Mouse (Mus musculus) embryonic facial prominence, embryonic 10.5 days (tissue): ENCODE measurements at regions not wholly inside any gene's neighbourhood (a gene's known extent, or its start where the extent isn't known, plus 50 kb on each side); places are given as distances from the start of the nearest gene placed in this dataset.

Experiments used
- DNase-seq: peaks from one replicate; pipeline ENCODE4 v3.0.0-alpha.2; 2017; ENCODE audit warnings: low spot score
- H3K27ac ChIP-seq: fragments of 300-500 bp; sonication (generic); replicated peaks from 2 replicates; pipeline ENCODE4 v1.5.1; 2016; ENCODE audit warnings: mild to moderate bottlenecking
- H3K27me3 ChIP-seq: fragments of 300-500 bp; sonication (generic); replicated peaks from 2 replicates; pipeline ENCODE4 v1.6.1; 2016; ENCODE audit warnings: low read depth, mild to moderate bottlenecking; ENCODE audit not compliant: poor library complexity, severe bottlenecking
- H3K36me3 ChIP-seq: fragments of 300-500 bp; sonication (generic); replicated peaks from 2 replicates; pipeline ENCODE4 v1.6.1; 2016; ENCODE audit warnings: mild to moderate bottlenecking, moderate library complexity
- H3K4me1 ChIP-seq: fragments of 300-500 bp; sonication (generic); 2 replicates; pipeline ENCODE4 v1.6.1; 2016
- H3K4me3 ChIP-seq: fragments of 300-500 bp; sonication (generic); 2 replicates; pipeline ENCODE4 v1.5.1; 2016; ENCODE audit warnings: mild to moderate bottlenecking, moderate library complexity
- H3K9me3 ChIP-seq: fragments of 300-500 bp; sonication (generic); 2 replicates; pipeline ENCODE4 v1.6.1; 2016; ENCODE audit warnings: mild to moderate bottlenecking
- WGBS: fragments of 180-500 bp; shearing (Covaris S2); methylation state at CpG from one replicate; pipeline ENCODE4 v1.1.7; 2016; 5-methylcytosine and 5-hydroxymethylcytosine counted together

DNA sequence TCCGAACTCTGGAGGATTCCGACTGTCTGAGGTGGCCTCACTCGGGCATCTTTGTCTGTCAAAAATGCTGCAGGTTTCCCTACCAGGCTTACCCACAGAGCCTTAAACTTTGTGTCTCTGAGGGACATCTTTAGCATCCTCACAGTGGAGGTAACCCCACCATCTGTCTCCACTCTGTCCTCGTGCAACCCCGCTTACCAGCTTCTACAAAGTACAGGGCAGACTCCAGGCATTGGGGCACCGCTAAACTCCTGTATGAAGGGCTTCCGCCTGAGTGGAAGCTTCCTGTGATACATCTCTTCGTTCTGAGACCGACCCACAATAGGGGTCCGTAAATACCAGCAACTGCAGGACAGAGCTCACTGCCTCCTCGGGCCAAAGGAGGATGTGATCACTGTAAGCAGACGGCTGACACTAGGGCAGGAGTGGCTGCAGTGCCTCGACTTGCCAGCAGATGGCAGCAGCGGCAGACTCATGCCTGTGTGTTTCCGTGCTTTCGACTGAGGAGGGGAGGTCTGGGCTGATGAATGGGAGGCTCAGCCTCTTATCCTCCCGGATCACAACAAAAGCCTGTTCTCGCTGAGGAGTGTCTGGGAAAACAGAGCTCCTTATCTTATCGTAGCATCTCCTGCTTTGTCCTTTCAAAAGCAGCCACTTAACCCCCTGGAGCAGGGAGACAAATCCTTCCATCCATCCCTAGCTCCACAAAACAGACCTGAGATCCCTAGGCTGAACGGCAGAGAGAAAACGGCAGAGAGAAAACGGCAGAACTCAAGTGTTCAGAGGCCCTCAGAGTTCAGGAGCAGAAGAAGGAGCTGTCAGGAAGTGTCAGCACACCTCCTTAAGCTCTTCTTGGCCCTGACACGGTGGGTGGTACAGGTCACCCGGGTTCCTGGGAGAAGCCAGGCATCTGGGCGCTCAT, 78.1 kb upstream of the Prok2 start:
- peaks cover 57% of the 10 kb centered on the region for H3K27me3 ChIP-seq
- peaks cover 29% of the 10 kb centered on the region for H3K4me1 ChIP-seq
- H3K27ac ChIP-seq = peak overlapping the region; percentile 75
- H3K36me3 ChIP-seq = no peaks in the 10 kb centered on the region
- 17% methylated on average over 25 of the region's 25 CpGs for WGBS
- H3K4me3 ChIP-seq = peak overlapping the region; percentile 45
- peak; percentile 94 for DNase-seq
- H3K9me3 ChIP-seq = 0 out of 2 replicates have a peak, but pooled peaks cover 6% of the 10 kb centered on the region

DNA sequence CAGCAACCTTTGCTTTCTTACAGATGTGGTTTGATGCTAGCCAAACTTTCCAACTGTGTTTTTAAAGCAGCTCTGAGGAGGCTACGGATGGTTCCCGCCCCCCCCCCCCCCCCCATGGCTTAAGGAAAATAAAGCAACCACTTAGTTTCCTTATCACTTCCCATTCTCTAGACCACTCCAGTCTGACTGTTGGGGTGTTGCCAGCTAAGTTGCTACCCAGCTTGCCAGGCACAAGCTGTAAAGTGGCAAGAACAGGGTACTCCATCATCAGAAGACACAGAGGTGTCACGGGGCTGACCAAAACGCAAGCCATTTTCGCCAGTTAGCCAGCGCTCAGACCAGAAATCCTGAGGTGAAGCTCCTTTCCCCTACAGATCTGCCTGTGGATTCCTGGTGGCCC, 74.7 kb upstream of the Prok2 start:
- Histone ChIP-seq H3K4me3 (no peak overlapping the region), H3K4me1 (peaks cover 29% of the 10 kb centered on the region), H3K36me3 (no peaks in the 10 kb centered on the region), H3K27ac (no peak overlapping the region), H3K9me3 (no peaks in the 10 kb centered on the region), H3K27me3 (peaks cover 46% of the 10 kb centered on the region)
- DNase-seq = no peak
- WGBS = 77% methylated on average over 6 of the region's 6 CpGs

DNA sequence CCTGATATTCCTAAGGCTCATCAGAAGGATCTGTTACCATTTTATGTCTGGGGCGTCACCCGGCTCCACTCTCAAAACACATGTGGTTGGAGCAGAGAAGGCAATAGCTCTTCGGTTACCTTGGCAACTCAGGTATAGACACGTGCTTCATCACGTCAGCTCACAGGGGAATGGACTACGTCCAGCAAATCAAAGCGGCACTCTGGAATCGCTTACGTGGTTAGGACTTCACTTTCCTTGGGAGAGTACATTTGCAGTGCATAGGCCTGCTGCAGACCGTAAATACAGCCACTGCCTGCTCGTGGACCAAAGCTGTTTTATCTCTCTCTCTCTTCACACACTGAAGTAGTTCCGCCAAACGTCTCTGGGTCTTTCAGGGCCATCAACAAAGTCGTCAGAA, 74.1 kb upstream of the Prok2 start:
- peak; percentile 23 for DNase-seq
- 57% methylated on average over 14 of the region's 14 CpGs for WGBS
- H3K4me3 ChIP-seq = no peak overlapping the region
- H3K27me3 ChIP-seq = peaks cover 43% of the 10 kb centered on the region
- H3K9me3 ChIP-seq = no peaks in the 10 kb centered on the region
- H3K4me1 ChIP-seq = peaks cover 28% of the 10 kb centered on the region
- H3K36me3 ChIP-seq = no peaks in the 10 kb centered on the region
- H3K27ac ChIP-seq = no peak overlapping the region

DNA sequence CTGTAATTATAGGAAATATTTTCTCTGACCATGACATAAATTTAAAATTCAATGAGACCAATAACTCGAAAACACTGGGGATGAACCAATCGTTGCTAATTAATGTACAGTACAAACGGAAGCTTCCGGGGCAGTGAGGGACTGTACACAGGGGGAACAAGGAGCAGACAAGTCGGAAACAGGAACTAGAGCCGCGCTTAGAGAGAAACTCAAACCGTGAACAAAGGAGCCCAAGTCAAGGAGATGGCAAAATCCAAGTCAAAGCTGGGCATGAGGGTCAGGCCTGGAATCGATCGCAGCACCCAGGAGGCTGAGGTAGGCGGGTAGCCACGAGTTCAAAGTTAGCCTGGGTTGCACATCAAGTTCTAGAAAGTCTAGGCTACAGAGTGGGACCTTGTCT, 70.2 kb upstream of the Prok2 start:
- no peak overlapping the region for H3K27ac ChIP-seq
- peaks cover 34% of the 10 kb centered on the region for H3K27me3 ChIP-seq
- H3K4me3 ChIP-seq = no peak overlapping the region
- 91% methylated on average over 12 of the region's 12 CpGs for WGBS
- no peak for DNase-seq
- H3K9me3 ChIP-seq = no peaks in the 10 kb centered on the region
- H3K36me3 ChIP-seq = no peaks in the 10 kb centered on the region
- peaks cover 22% of the 10 kb centered on the region for H3K4me1 ChIP-seq

DNA sequence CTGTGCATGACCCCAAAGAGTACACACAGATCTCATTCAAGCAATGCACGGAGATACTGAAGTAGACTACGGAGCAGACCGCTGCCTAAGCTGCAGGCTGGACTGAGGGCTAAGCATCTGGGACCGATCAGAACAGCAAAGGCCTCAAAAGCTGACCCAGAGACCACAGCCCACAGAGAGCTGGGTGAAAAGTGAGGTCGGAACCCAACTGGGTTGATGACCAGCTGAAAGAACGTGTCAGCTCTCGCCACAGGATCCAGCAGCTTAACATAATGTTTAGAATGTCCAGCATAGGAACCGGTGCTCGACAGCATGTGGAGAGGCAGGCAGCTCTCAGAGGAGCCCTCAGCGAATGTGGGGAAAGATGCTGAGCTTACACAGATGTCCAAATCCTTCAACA, 67.4 kb upstream of the Prok2 start:
- Histone ChIP-seq H3K4me3 (no peak overlapping the region), H3K9me3 (no peaks in the 10 kb centered on the region), H3K4me1 (0 out of 2 replicates have a peak, but pooled peaks cover 7% of the 10 kb centered on the region), H3K27ac (no peak overlapping the region), H3K36me3 (no peaks in the 10 kb centered on the region), H3K27me3 (peaks cover 19% of the 10 kb centered on the region)
- WGBS = 62% methylated on average over 10 of the region's 10 CpGs
- DNase-seq = peak; percentile 13

DNA sequence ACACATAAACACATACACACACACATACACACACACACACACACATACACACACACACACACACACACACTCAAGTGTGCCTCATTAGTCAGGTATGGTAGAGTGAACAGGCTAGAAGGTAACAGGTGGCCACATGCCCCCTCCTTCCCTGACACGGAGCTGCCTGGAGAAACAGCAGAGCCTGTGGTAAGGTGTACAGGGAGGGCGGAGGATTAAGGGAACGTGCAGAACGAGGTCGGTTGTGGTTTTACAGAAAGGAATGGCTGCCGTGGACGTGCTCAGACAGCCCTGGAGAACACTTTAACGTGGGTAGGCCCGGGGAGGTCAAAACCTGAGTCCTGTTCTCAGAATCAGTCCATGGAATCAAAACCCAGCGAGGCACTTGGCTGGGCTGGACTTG, 66.2 kb upstream of the Prok2 start:
- DNase-seq = no peak
- WGBS = 70% methylated on average over 10 of the region's 10 CpGs
- Histone ChIP-seq H3K36me3 (no peaks in the 10 kb centered on the region), H3K4me3 (no peak overlapping the region), H3K27ac (no peak overlapping the region), H3K4me1 (0 out of 2 replicates have a peak, but pooled peaks cover 7% of the 10 kb centered on the region), H3K27me3 (peaks cover 28% of the 10 kb centered on the region), H3K9me3 (no peaks in the 10 kb centered on the region)

DNA sequence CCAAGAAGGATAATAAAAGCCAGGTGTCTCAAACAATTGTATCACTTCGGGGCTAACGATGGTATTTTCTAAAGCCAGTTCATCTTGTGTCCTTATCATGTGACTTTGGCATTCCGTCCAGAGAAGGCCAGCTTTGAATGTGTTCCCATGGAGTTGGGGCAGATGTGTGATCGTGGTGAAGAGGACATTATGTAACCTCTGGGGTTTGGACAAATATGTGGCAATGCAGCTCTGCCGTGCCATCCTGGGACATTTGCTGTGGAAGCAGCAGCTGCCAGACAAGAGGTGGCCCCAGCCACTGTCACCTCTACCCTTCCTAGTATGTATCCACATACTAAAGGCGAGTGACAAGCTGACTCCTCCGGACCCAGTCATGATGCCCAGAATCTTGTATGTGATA, 60.8 kb upstream of the Prok2 start:
- WGBS = 87% methylated on average over 7 of the region's 7 CpGs
- no peak for DNase-seq
- H3K4me3 ChIP-seq = no peak overlapping the region
- no peak overlapping the region for H3K27ac ChIP-seq
- H3K9me3 ChIP-seq = no peaks in the 10 kb centered on the region
- peaks cover 16% of the 10 kb centered on the region; the same call in 1 of the 2 replicates for H3K27me3 ChIP-seq
- no peaks in the 10 kb centered on the region for H3K36me3 ChIP-seq
- 0 out of 2 replicates have a peak, but pooled peaks cover 6% of the 10 kb centered on the region for H3K4me1 ChIP-seq

- no peak overlapping the region for H3K4me3 ChIP-seq
- DNase-seq = no peak
- H3K27ac ChIP-seq = no peak overlapping the region
- 88% methylated on average over 6 of the region's 6 CpGs for WGBS
- peaks cover 20% of the 10 kb centered on the region; the same call in 1 of the 2 replicates for H3K27me3 ChIP-seq
- 0 out of 2 replicates have a peak, but pooled peaks cover 6% of the 10 kb centered on the region for H3K4me1 ChIP-seq
- no peaks in the 10 kb centered on the region for H3K36me3 ChIP-seq
- H3K9me3 ChIP-seq = no peaks in the 10 kb centered on the region
These were observed 59.0 kb upstream of the Prok2 start for GRCm38 (mm10) chr6:99785212-99785611.

GRCm38 (mm10) chr6:99784804-99785203, 58.6 kb upstream of the Prok2 start:
- no peak for DNase-seq
- 83% methylated on average over 3 of the region's 3 CpGs for WGBS

DNA sequence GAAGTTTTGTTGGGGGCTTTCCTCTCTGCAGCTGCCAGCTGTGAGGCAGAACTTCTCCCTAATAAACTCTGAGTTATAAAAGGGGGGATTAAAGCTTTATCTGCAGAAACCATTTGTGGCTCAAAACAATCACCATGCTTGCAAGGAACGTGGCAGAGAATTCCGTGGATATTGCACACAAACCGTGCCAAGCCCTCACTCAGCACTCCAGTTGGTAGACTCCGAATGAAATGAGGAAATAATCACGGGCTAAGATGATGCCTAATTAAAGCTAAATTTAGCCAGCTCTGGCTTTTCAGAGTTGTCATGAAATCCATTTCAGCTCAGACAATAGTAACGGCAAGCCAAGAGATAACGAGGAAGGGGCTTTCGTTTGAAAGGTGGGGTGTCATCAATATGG, 58.1 kb upstream of the Prok2 start:
- WGBS = 76% methylated on average over 8 of the region's 8 CpGs
- DNase-seq = no peak
- Histone ChIP-seq H3K4me3 (no peak overlapping the region), H3K27ac (no peak overlapping the region), H3K4me1 (0 out of 2 replicates have a peak, but pooled peaks cover 6% of the 10 kb centered on the region), H3K36me3 (no peaks in the 10 kb centered on the region), H3K27me3 (peaks cover 25% of the 10 kb centered on the region), H3K9me3 (no peaks in the 10 kb centered on the region)

More at GRCm38 (mm10) chr6:99784804-99785203, 58.6 kb upstream of the Prok2 start:
- no peaks in the 10 kb centered on the region for H3K36me3 ChIP-seq
- no peaks in the 10 kb centered on the region for H3K9me3 ChIP-seq
- no peak overlapping the region for H3K27ac ChIP-seq
- peaks cover 21% of the 10 kb centered on the region; the same call in 1 of the 2 replicates for H3K27me3 ChIP-seq
- H3K4me1 ChIP-seq = 0 out of 2 replicates have a peak, but pooled peaks cover 6% of the 10 kb centered on the region
- no peak overlapping the region for H3K4me3 ChIP-seq

- Histone ChIP-seq H3K27me3 (peaks cover 22% of the 10 kb centered on the region), H3K4me3 (no peak overlapping the region), H3K4me1 (0 out of 2 replicates have a peak, but pooled peaks cover 6% of the 10 kb centered on the region), H3K9me3 (no peaks in the 10 kb centered on the region), H3K36me3 (no peaks in the 10 kb centered on the region), H3K27ac (no peak overlapping the region)
- DNase-seq = no peak
- WGBS = 84% methylated on average over 2 of the region's 2 CpGs
These were observed 56.8 kb upstream of the Prok2 start for GRCm38 (mm10) chr6:99782996-99783395.
